Mouse (Mus musculus) thymus, adult 2 months (tissue): ENCODE data around the gene Gm853. TPM values are rescaled to one million over a fixed set of nuclear protein-coding genes. Genes with fewer than 3 reads are reported as not detected.

Experiments
- DNase-seq: peaks from one replicate; pipeline ENCODE4 v3.0.0; 2021
- H3K27ac ChIP-seq: fragments of 200-500 bp; 2 replicates; pipeline ENCODE4 v1.5.1; 2012; ENCODE audit warnings: low read length, control low read depth; ENCODE audit not compliant: control insufficient read depth, insufficient read depth
- H3K27me3 ChIP-seq: fragments of 200-500 bp; 2 replicates; pipeline ENCODE4 v1.6.1; 2012; ENCODE audit warnings: mild to moderate bottlenecking, low read length, moderate library complexity, mixed read lengths; ENCODE audit not compliant: control insufficient read depth, insufficient read depth
- H3K36me3 ChIP-seq: fragments of 200-500 bp; 2 replicates; pipeline ENCODE4 v1.6.1; 2012; ENCODE audit warnings: mild to moderate bottlenecking, low read length, moderate library complexity; ENCODE audit not compliant: control insufficient read depth, insufficient read depth
- H3K4me1 ChIP-seq: fragments of 200-500 bp; replicated peaks from 2 replicates; pipeline ENCODE4 v1.6.1; 2012; ENCODE audit warnings: low read length; ENCODE audit not compliant: control insufficient read depth, insufficient read depth
- H3K4me3 ChIP-seq: fragments of 200-500 bp; 2 replicates; pipeline ENCODE4 v1.5.1; 2012; ENCODE audit warnings: mild to moderate bottlenecking, low read length, control low read depth, moderate library complexity; ENCODE audit not compliant: control insufficient read depth, insufficient read depth
- CTCF ChIP-seq: fragments of 200-500 bp; IDR thresholded peaks from 2 replicates; pipeline ENCODE4 v1.5.1; 2012; ENCODE audit warnings: mild to moderate bottlenecking, control low read depth, low read length, moderate library complexity, borderline replicate concordance; ENCODE audit not compliant: control insufficient read depth, poor library complexity, insufficient read depth; ENCODE audit errors: extremely low read depth
- POLR2A ChIP-seq: fragments of 200-500 bp; IDR thresholded peaks from 2 replicates; pipeline ENCODE4 v1.6.1; 2012; ENCODE audit warnings: mild to moderate bottlenecking, low read length, control low read depth, moderate library complexity; ENCODE audit not compliant: control insufficient read depth, poor library complexity, insufficient read depth; ENCODE audit errors: extremely low read depth
- WGBS: fragments of 180-500 bp; shearing (Covaris S2); methylation state at CpG from one replicate; pipeline ENCODE4 v1.1.7; 2018; 5-methylcytosine and 5-hydroxymethylcytosine counted together
- polyA plus RNA-seq: library from polyadenylated mRNA; depleted of rRNA; stranded (reverse); fragments of >200 nt; gene quantifications from 2 replicates; pipeline ENCODE4 v1.2.3, GENCODE M21; 2012

Gm853 gene
- polyA plus RNA-seq, 1 experiment, result 0.13 TPM

- peak; percentile 85 for TF ChIP-seq CTCF
- TF ChIP-seq POLR2A, result no peak
- peak; percentile 78 for DNase-seq
- WGBS, result 19% methylated on average over 35 of the region's 35 CpGs
- Histone ChIP-seq H3K27ac (no peak overlapping the region), H3K4me3 (no peak overlapping the region), H3K27me3 (no peaks in the 10 kb centered on the region; the same call in 1 of the 2 replicates), H3K4me1 (no peaks in the 10 kb centered on the region), H3K36me3 (no peaks in the 10 kb centered on the region)
Measured at GRCm38 (mm10) chr4:130198694-130199670, 23.2 kb downstream of the Gm853 start.

GRCm38 (mm10) chr4:130196542-130196941, 25.7 kb downstream of the Gm853 start:
- Histone ChIP-seq H3K4me3 (no peak overlapping the region), H3K36me3 (no peaks in the 10 kb centered on the region), H3K27me3 (no peaks in the 10 kb centered on the region; the same call in 1 of the 2 replicates), H3K4me1 (no peaks in the 10 kb centered on the region), H3K27ac (no peak overlapping the region)
- WGBS, result 21% methylated on average over 8 of the region's 8 CpGs
- DNase-seq, result no peak
- TF ChIP-seq POLR2A (no peak), CTCF (no peak)

- no peak for DNase-seq
- Histone ChIP-seq H3K4me1 (no peaks in the 10 kb centered on the region), H3K27ac (no peak overlapping the region), H3K36me3 (no peaks in the 10 kb centered on the region), H3K4me3 (no peak overlapping the region), H3K27me3 (no peaks in the 10 kb centered on the region; the same call in 1 of the 2 replicates)
- TF ChIP-seq CTCF, result no peak
- no peak for TF ChIP-seq POLR2A
- 86% methylated on average over 13 of the region's 13 CpGs for WGBS
Measured at GRCm38 (mm10) chr4:130195924-130196323, 26.3 kb downstream of the Gm853 start.

- no peak for DNase-seq
- Histone ChIP-seq H3K27ac (no peak overlapping the region), H3K27me3 (no peaks in the 10 kb centered on the region; the same call in 1 of the 2 replicates), H3K4me3 (no peak overlapping the region), H3K4me1 (no peaks in the 10 kb centered on the region; the same call in 1 of the 2 replicates), H3K36me3 (no peaks in the 10 kb centered on the region)
- TF ChIP-seq CTCF (no peak), POLR2A (no peak)
- 15% methylated on average over 9 of the region's 9 CpGs for WGBS
Measured at GRCm38 (mm10) chr4:130192266-130192665, 29.9 kb downstream of the Gm853 start.

- 82% methylated on average over 7 of the region's 7 CpGs for WGBS
- no peak for TF ChIP-seq POLR2A
- TF ChIP-seq CTCF, result no peak
- no peak for DNase-seq
Measured at GRCm38 (mm10) chr4:130189606-130190005, 32.6 kb downstream of the Gm853 start.

GRCm38 (mm10) chr4:130188806-130189297, 33.3 kb downstream of the Gm853 start:
- WGBS, result 4% methylated on average over 13 of the region's 13 CpGs
- peak; percentile 67 for DNase-seq
- H3K27me3 ChIP-seq, result no peaks in the 10 kb centered on the region
- no peaks in the 10 kb centered on the region; the same call in 1 of the 2 replicates for H3K4me1 ChIP-seq
- no peak overlapping the region for H3K27ac ChIP-seq
- no peaks in the 10 kb centered on the region for H3K36me3 ChIP-seq
- no peak overlapping the region for H3K4me3 ChIP-seq
- TF ChIP-seq CTCF, result peak; percentile 86
- 0 out of 2 replicates have a peak, but pooled peaks have one; percentile 24 for TF ChIP-seq POLR2A

More at GRCm38 (mm10) chr4:130189606-130190005, 32.6 kb downstream of the Gm853 start:
- Histone ChIP-seq H3K27ac (no peak overlapping the region), H3K4me1 (no peaks in the 10 kb centered on the region; the same call in 1 of the 2 replicates), H3K4me3 (no peak overlapping the region), H3K36me3 (no peaks in the 10 kb centered on the region), H3K27me3 (no peaks in the 10 kb centered on the region)
